Mouse (Mus musculus) brain, embryonic 14.5 days (tissue): ENCODE results near the gene Myadml2.
A peak's percentile ranks its signal among the peaks of the same experiment; 100 is the strongest.

Experiments used
- CTCF ChIP-seq: fragments of 200-500 bp; IDR thresholded peaks from 2 replicates; pipeline ENCODE4 v1.5.1; 2012; ENCODE audit warnings: inconsistent platforms, mild to moderate bottlenecking, moderate library complexity, borderline replicate concordance; ENCODE audit not compliant: insufficient read depth, insufficient read length; ENCODE audit errors: extremely low read depth
- POLR2A ChIP-seq: fragments of 200-500 bp; IDR thresholded peaks from 2 replicates; pipeline ENCODE4 v1.6.1; 2012; ENCODE audit warnings: mild to moderate bottlenecking, inconsistent platforms, borderline replicate concordance; ENCODE audit not compliant: poor library complexity, insufficient read depth, insufficient read length, severe bottlenecking; ENCODE audit errors: extremely low read depth

DNA sequence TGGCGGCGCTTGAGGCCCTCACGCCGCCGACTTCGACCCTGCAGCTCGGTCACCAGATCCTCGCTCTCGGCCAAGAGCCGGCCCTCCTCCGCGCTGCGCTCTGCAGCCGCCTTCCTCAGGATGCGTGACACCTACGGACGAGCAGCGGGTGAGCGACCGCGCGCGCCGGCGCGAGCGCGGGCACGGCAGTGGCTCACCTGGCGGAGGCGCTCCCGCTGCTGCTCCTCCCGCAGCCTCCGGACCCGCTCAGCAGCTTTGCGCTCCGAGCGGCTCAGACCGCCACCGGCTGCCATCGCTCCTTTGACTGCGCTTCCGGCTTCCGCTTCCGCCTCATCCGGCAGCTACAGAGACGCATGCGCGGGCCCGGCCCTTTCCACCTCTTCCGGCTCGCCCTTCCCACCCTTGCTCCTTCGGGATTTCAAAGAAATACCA, 23.3 kb downstream of the Myadml2 start:
- TF ChIP-seq CTCF, result no peak
- TF ChIP-seq POLR2A, result peak; percentile 68; the same call in 1 of the 2 replicates
